Mouse (Mus musculus) bone marrow macrophage, adult 2 months (primary cell): Measurements from ENCODE around the gene Cbfb.

ENCODE experiments used
- CTCF ChIP-seq: IDR thresholded peaks from 2 replicates; pipeline ENCODE4 v1.5.1; 2012; ENCODE audit warnings: low read depth, mild to moderate bottlenecking, low read length, moderate library complexity
- POLR2A ChIP-seq: IDR thresholded peaks from 2 replicates; pipeline ENCODE4 v1.6.1; 2012; ENCODE audit warnings: mild to moderate bottlenecking, low read depth, low read length, borderline replicate concordance

DNA sequence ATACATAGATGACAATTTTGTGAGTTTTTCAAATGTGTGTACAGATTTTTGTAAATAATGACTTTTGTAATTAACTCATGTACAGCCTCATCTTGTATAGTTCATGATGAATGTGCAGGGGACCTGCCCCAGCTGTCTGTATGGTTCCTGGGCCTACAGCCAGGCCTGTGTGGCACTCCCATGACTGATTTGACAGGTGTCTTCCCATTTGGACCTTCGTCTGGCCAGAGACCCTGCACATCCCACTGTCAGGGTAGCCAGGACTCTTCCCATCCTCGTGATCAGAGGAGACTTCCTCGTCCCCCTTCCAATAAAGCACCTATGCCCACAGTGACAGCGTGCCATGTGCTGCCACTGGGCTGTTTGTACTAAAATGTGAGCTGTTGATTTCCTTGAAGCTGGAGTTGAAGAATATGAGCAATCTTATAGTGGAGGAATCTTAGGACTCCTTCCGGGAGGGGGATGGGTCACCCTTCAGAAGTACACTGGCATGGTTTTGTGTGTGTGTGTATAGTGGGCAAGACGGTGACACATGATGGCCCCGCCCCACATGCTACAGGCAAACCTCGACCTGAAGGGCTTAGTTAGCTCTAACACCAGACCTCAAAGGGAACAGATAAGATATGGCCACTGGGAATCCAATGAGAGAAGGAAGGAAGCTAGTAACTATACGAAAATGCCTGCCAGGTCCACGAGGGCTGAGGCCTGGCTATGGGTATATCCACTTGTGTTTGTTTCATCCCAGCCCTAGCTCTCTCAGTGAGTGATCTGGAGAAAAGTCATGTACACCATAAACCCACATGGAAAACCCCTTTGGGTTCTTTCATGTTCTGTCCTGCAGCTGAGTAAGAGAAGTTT, 82.4 kb downstream of the Cbfb start:
- TF ChIP-seq CTCF (no peak), POLR2A (no peak)
